Mouse (Mus musculus): ENCODE results near the gene Zfp839.

DNA sequence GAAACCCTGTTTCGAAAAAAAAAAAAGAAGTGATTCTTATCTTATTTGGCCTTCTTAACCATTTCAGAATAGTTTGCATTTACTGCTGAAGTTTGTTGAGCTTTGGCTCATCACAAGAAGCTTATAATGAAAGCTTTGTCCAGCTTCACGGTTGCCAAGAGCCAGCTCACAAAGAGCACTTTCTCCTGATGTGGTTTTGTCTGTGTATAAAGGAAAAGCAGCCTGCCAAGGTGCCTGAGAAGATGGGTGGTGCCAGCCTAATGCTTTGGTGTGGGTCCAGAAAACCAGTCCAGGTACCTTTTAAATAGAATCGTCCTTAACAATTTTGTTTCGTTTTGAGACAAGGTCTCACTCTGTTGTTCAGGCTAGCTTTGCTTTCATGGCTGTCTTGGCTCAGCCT is 52.1 kb downstream of the Zfp839 start:
- no peak for TF ChIP-seq HCFC1 (IDR thresholded peaks at IDR 0.05; ENCODE audit: borderline replicate concordance, insufficient read depth, low read length)
- TF ChIP-seq CHD2 (IDR thresholded peaks at IDR 0.05; ENCODE audit: low read depth, low read length), result no peak

All from ES-E14 (cell line).